Mouse (Mus musculus): ENCODE results near the gene Gm45233.

Gene Gm45233

GRCm38 (mm10) chr7:43447801-43448200 lies 3.9 kb downstream of the Gm45233 start:
- in situ Hi-C loops (cut with MboI; ENCODE audit: low sequenced_read_pairs): no loop called here

GRCm38 (mm10) chr7:43448246-43448645 lies 4.3 kb downstream of the Gm45233 start:
- in situ Hi-C loops (cut with MboI; ENCODE audit: low sequenced_read_pairs): no loop called here

- in situ Hi-C loops (cut with MboI; ENCODE audit: low sequenced_read_pairs): no loop called here
Observed at GRCm38 (mm10) chr7:43449811-43450210, 5.9 kb downstream of the Gm45233 start.

GRCm38 (mm10) chr7:43451726-43452125 lies 7.8 kb downstream of the Gm45233 start:
- in situ Hi-C loops (cut with MboI; ENCODE audit: low sequenced_read_pairs): no loop called here

- in situ Hi-C loops (cut with MboI; ENCODE audit: low sequenced_read_pairs): no loop called here
Observed at GRCm38 (mm10) chr7:43452609-43453008, 8.7 kb downstream of the Gm45233 start.

- in situ Hi-C loops (cut with MboI; ENCODE audit: low sequenced_read_pairs): no loop called here
Observed at GRCm38 (mm10) chr7:43453599-43454355, 9.8 kb downstream of the Gm45233 start.

- in situ Hi-C loops (cut with MboI; ENCODE audit: low sequenced_read_pairs): no loop called here
Observed at GRCm38 (mm10) chr7:43454371-43454770, 10.4 kb downstream of the Gm45233 start.

GRCm38 (mm10) chr7:43462851-43463250 lies 18.9 kb downstream of the Gm45233 start, which contains the start of gene Vsig10l:
Gene Vsig10l (plus strand): TSS chr7:43463151.
- in situ Hi-C loops (cut with MboI; ENCODE audit: low sequenced_read_pairs): no loop called here

GRCm38 (mm10) chr7:43463976-43464375 lies 20.0 kb downstream of the Gm45233 start:
- in situ Hi-C loops (cut with MboI; ENCODE audit: low sequenced_read_pairs): no loop called here

- in situ Hi-C loops (cut with MboI; ENCODE audit: low sequenced_read_pairs): no loop called here
Observed at GRCm38 (mm10) chr7:43464864-43465343, 21.0 kb downstream of the Gm45233 start.

GRCm38 (mm10) chr7:43465344-43466098 lies 21.6 kb downstream of the Gm45233 start:
- in situ Hi-C loops (cut with MboI; ENCODE audit: low sequenced_read_pairs): no loop called here

GRCm38 (mm10) chr7:43466099-43466694 lies 22.3 kb downstream of the Gm45233 start:
- in situ Hi-C loops (cut with MboI; ENCODE audit: low sequenced_read_pairs): no loop called here

GRCm38 (mm10) chr7:43470373-43470772 lies 26.4 kb downstream of the Gm45233 start:
- in situ Hi-C loops (cut with MboI; ENCODE audit: low sequenced_read_pairs): no loop called here

- in situ Hi-C loops (cut with MboI; ENCODE audit: low sequenced_read_pairs): no loop called here
Observed at GRCm38 (mm10) chr7:43475706-43476105, 31.8 kb downstream of the Gm45233 start.

- in situ Hi-C loops (cut with MboI; ENCODE audit: low sequenced_read_pairs): no loop called here
Observed at GRCm38 (mm10) chr7:43476376-43476775, 32.4 kb downstream of the Gm45233 start.

- in situ Hi-C loops (cut with MboI; ENCODE audit: low sequenced_read_pairs): no loop called here
Observed at GRCm38 (mm10) chr7:43481191-43481590, 37.3 kb downstream of the Gm45233 start.

- in situ Hi-C loops (cut with MboI; ENCODE audit: low sequenced_read_pairs): no loop called here
Observed at GRCm38 (mm10) chr7:43482090-43482716, 38.3 kb downstream of the Gm45233 start.

GRCm38 (mm10) chr7:43483236-43483635 lies 39.3 kb downstream of the Gm45233 start:
- in situ Hi-C loops (cut with MboI; ENCODE audit: low sequenced_read_pairs): no loop called here

- in situ Hi-C loops (cut with MboI; ENCODE audit: low sequenced_read_pairs): no loop called here
Observed at GRCm38 (mm10) chr7:43488646-43489045, 44.7 kb downstream of the Gm45233 start.

GRCm38 (mm10) chr7:43489631-43490125 lies 45.8 kb downstream of the Gm45233 start, which contains the start of gene Iglon5:
Gene Iglon5 (minus strand): TSS chr7:43490075.
- in situ Hi-C loops (cut with MboI; ENCODE audit: low sequenced_read_pairs): no loop called here

- in situ Hi-C loops (cut with MboI; ENCODE audit: low sequenced_read_pairs): no loop called here
Observed at GRCm38 (mm10) chr7:43490182-43490584, 46.3 kb downstream of the Gm45233 start.

Measured in CH12F3 (cell line).